Mouse (Mus musculus): ENCODE measurements around the gene Ecel1.

GRCm38 (mm10) chr1:87142456-87142855 lies 13.9 kb downstream of the Ecel1 start:
- TF ChIP-seq CTCF (IDR thresholded peaks at IDR 0.05; ENCODE audit: low read depth) (no peak), EP300 (IDR thresholded peaks at IDR 0.05; ENCODE audit: low read depth) (no peak)

Measured in liver, embryonic 14.5 days (tissue).